Mouse (Mus musculus) kidney, adult 18-20 months (tissue): ENCODE data around the gene Cib1.
A peak's percentile ranks its signal among the peaks of the same experiment; 100 is the strongest.

Experiments
- DNase-seq: peaks from one replicate; pipeline ENCODE4 v3.0.0; 2021

Cib1 gene

DNA sequence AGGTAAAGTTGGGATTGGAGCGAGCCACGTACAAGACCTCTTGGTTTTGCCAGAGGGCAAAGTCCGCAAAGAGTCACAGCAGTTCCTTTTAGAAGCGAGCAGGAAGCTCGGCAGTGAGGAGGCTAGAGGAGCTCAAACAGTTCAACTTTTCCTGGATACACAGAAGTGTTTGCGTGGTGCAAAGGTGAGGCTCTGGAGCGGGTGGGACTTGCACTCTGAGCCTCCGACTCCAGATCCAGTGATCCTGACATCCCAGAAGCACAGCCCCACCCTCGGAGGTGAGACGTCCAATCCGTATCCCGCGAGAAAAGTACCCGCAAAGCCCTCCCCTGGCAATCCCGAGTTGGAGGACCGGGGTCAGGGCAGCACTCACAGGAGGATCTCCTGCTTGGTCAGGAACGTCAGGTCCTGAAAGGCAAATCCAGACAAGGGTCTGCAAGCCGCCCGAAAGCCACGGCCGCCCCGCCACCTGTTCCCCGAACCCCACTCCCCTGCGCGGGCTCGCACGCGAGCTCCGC lies 583 bp downstream of the Cib1 start:
- DNase-seq: peak; percentile 68

DNA sequence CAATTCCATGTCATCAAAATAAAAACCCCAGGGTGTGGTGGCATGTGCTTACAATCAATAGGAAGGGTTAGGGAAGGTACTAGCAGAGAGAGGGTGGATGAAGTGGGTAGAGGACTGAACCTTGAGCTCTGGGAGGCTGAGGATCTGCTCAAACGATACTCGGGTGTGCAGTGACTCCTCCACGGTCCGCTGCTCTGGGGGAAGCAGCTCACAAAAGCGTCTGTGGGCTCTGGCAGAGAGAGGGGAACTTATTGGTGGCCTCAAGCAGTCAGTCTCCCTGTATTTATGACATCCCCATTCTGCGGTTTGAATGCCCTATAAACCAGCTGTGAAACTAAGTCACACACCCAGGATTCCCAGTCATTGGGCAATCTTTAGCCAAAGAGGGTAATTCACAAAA lies 2.4 kb downstream of the Cib1 start:
- no peak for DNase-seq

DNA sequence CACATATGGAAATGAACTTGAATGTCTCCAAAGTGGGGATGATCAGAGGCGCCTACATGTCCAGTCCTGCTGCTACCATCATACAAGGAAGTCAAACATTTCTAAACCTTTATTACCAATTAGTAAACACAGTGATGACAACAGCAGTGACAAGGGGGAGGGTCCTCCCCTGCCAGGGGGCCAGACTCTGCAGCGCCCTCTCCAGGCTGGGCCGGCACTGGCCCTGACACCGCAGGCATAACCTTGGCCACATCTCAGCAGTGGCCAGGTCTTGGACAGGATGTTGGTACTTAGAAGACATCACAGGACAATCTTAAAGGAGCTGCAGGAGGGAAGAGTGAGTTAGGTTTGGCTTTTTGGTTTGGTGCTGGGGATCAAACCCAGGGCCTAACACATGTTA lies 5.5 kb downstream of the Cib1 start:
- no peak for DNase-seq

DNA sequence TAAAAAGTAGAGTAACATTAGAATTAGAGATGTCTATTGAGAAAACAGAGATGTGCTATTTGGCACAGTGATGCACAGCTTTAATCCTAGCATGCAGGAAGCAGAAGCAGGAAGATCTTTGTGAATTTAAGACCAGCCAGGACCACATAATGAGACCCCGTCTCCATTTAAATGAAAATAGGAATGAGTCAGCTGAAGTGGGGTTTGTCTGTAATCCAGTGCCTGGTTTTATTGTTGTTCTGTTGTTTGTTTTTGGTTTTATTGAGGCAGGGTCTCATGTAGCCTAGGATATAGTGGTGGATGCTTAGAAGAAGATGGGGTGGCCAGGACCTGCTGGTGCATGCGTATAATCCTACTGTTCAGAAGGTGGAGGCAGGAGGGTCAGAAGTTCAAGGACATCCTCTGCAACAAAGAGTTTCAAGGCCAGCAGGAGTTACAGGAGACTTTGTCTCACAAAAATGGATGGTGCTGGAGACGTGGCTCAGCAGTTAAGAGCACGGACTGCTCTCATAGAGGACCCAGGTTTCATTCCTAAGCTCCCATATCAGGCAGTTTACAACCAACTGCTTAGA lies 11.3 kb downstream of the Cib1 start:
- no peak for DNase-seq

DNA sequence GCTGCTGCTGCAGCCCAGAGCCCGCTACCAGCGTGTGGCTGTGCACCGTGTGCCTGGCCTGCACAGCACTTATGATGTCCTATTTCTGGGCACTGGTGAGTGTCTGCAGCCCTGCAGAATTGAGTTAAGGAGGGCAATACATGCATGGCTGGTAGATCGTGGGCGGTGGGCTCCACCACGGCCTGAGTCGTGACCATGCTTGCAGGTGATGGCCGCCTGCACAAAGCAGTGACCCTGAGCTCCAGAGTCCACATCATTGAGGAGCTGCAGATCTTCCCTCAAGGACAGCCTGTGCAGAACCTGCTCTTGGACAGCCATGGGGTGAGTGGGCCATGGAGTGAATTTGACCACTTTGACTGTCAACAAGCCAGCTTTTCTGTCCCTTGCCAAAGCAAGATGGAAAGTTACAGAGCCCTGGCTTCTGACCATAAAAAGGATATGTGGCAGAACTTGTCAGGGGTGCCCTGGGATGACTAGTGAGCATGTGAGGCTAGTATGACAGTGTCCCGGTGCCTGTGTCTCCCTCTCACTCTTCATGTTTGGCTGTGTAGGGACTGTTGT lies 12.3 kb downstream of the Cib1 start:
- DNase-seq: no peak

DNA sequence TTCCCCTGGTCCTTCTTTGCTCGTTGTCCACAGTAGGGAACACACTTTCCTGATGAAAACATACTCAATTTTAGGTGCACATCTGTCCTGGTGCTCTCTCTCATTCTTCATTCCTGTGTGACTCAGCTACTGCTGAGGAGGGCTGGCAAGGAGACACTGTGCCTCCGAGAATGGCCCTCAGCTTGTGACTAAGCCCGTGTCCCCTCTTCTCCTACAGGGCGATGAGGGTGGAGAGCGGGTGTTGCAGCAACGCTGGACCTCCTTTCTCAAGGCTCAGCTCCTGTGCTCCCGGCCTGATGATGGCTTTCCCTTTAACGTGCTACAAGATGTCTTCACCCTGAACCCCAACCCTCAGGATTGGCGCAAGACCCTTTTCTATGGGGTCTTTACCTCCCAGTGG lies 13.9 kb downstream of the Cib1 start:
- DNase-seq: no peak

DNA sequence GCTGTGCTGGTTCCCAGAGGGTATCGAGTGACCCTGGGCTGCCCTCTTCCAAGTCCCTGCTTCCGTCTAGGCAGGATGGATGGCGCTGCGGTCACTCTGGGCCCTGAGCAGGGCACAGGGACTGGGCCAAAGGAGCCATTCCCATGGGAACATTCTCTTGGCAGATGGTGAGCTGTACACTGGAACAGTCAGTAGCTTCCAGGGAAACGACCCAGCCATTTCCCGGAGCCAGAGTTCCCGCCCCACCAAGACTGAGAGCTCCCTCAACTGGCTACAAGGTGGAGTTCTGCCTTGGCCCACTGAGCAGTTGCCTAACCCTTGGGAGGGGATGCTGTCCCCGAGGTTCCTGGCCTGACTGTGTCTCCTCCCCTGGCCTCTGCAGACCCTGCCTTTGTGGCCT lies 16.0 kb downstream of the Cib1 start:
- DNase-seq: peak; percentile 43

DNA sequence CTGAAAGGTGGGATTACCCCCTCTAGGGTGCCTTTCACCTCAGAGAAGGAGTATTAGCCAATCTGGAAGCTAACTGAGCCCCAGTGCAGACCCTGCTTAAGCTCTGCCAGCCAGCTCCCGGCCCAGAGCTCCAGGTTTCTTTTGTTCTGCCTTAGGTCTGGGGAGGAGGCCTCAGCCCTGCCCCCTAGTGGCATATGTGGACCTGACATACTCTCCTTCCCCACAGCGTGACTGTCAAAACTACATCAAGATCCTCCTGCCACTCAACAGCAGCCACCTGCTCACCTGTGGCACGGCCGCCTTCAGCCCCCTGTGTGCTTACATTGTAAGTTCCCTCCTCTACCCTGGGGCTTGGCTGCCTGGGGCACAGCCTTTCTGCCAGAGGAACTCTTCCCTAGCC lies 17.2 kb downstream of the Cib1 start:
- DNase-seq: peak; percentile 83

DNA sequence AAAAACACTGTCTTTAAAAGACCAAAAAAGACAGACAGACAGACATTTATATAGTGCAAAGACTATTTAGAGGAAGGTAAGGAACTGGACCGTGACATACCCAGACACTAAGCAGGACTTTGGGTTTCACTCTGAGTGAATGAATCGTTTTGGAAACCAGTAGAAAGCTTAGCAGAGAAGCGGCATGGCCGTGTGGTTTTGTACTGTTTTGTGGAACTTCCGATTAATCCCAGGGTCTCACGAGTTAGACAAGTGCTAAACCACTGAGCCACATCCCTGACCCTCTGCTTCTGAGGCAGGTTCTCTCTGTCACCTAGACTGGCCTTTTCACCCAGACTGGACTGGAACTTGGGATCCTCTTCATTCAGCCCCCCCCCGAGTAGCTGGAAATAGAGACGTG lies 18.2 kb downstream of the Cib1 start:
- no peak for DNase-seq

DNA sequence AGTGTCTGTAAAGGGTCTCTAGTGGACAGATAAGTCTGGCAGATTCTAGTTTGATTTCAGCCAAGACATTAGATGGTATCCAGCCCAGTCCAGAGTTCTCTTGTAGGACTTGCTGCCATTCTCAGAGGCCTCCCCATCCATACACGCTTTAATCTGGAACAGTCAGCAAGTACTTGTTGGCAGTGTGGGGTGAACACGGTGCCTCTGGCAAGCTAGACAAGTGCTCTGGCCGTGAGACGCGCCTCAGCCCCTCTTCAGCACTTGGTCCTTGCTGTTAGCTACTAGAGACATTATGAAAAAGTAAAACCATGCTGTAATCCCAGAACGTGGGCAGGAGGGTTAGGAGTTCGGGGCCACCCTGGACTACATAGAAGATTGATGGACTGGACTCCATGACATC lies 19.0 kb downstream of the Cib1 start:
- no peak for DNase-seq

DNA sequence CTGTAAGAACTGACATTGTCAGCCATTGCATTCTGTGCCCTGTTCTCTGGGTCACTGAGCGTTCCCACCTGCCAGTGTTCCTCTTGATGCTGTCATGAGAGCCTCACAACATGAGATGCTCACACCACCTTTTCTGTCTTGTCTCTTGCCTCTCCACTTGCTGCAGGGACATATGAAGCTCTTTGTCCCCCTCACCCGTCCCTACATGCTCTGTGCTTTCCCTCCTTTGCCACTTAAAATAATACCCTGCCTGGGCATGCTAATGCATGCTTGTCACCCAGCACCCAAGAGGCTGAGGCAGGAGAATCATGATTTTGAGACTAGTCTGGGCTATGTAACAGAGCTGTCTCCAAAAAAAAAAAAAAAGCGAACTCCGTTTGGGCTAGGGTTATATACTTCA lies 21.6 kb downstream of the Cib1 start:
- no peak for DNase-seq

DNA sequence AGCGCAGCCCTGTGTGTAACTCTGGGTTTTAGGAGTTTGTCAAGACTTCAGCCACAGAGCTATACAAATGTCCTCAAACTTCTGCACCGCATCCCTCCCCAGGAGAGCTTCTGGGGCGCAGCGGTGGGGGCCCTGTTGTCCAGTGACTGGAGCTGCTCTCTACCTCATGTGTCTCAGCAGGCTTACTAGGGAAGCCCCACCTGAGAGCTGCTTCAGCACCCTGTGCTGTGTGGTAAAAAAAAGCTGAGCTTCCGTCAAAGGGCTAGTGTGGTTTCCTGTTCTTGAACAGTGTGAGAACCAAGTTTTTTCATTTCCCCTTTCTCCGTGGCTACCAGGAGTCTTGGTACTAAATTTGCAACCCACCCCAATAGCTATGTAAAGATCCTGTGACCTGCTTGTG lies 22.9 kb downstream of the Cib1 start:
- no peak for DNase-seq

DNA sequence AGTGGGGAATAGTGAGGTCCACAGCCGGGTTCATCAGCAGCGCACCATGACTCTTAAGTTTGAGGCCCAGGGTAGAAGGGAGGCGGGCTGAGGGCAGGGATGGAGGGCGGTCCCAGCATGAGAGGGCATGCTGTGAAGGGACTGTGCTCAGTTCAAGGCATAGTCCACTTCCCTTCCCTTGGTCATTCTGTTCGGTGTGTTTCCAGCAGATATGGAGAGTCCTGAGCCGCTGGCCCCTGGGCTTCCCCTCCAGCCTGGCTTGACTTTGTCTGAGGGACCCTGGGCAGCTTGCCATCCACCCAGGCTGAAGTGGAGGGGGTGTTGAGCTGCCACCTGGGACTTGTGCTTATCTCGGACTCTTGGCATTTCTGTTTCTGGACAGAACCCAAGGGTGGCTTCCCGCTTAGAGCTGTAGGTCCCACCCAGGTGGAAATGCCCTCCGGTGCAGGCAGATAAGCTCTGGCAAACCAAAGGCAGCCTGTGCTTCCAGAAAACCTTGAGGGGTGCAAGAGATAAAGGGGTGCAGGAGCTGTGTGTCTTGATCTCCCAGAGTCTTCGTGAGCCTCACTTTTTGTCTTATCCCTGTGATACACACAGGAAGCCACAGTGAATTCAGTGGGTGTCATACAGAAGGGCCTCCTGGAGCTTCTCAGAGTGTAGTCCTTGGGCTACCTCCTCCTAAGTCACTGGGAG lies 23.7 kb downstream of the Cib1 start:
- peak; percentile 58 for DNase-seq

DNA sequence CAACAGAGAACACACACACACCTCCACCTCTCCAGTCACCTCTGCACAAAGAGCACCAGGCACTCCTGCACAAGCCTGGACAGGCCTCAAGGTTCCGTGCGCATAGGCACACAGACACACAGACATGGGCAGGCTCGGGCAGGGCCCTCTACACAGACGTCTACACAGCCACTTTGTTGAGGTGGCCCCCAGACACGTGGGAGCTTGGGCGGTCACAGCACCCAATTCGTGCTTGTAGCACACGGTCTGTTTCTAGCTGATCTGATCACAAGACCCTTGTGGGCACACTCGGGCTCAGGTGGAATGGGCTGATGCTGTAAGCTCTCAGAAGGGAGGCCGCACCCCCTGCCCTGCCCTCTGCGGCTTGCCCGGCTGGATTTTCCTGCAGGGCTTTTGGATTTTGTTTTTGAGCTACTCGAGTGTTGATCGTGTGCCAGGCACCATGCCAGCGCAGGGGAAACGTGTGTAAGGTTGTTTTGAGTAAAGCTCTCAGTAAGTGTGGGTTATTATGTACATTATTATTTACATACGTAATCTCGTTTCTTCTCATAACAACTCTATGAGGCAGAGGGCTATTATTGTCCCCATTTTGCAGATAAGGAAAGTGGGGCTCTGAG lies 24.5 kb downstream of the Cib1 start:
- peak; percentile 60 for DNase-seq

DNA sequence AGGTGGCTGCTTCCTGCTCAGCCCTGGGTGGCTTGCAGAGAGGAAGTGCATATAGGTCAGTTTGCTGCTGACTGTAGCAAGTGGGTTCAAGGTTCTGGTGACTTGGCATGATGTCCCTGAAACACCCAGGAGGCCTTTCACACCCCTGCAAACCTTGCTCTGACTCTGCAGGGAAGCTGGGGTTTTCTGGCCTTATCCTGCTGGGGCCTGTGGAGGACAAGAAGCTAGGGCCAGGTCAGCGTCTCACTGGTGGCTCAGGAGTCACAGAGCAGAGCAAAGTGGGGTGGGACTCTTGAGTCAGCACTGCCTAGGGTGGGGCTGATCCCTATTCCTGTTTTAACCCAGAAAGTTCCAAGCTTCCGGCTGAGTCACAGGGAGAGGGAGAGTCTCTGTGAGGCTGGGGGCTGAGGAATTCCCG lies 25.3 kb downstream of the Cib1 start:
- DNase-seq: peak; percentile 62

DNA sequence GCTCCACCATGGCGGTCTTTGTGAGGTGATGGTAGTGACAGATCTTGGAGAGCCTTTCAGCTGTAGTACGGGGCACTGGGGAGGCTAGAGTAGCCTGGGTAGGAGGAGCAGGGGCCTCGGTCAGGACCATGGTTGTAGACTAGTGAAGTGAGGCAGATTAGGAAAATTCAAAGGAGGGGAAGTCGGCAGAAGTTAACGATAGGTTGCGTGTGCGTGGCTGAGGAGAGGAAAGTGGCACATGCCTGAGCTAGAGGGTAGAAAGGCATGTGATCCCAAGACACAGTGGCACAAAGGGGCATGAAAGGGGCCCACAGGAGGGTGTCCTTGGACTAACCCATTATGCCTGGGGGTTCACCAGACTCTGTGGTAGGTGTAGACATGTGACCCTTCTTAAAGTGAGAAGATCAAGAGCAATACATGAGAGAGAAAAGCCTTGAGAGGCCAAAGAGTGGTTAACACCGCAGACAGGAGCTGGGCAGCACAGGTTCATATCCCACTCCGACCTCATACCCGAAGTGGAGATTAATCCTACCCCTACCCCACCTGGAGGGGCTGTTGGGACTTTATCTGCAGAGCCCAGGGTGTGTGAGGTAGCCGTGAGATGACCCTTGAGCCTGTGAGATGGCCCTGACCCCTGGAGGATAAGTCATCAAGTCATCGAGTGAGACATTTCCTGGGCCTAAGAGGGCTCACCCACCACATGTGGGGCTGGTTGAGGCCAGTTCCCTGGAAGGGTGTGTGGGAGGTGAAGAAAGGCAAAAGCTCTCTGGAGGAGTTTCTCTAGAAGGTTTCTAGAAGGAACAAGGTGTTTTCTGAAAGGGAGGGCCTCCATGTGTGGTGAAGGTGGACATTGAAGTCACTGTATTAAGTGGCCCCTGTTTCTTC lies 26.7 kb downstream of the Cib1 start:
- DNase-seq: no peak

DNA sequence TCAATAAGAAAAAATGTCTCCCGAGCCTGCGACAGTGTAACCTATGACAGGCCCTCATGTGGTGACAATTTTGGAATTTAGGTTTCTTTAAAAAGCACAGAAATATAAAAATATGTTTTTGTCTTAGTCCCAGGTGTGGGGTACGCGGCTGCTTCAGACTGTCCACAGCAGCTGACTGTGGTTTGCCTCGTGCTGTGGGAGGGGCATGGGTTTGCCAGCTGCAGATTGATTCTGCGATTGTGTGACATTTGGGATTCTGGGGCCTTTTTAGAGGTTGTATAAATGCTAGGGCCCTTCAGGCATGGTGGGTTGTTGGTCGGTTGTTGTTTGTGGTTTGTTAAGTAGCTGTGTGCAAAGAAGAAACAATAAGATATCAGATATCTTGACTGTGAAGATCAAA lies 27.7 kb downstream of the Cib1 start:
- DNase-seq: no peak

DNA sequence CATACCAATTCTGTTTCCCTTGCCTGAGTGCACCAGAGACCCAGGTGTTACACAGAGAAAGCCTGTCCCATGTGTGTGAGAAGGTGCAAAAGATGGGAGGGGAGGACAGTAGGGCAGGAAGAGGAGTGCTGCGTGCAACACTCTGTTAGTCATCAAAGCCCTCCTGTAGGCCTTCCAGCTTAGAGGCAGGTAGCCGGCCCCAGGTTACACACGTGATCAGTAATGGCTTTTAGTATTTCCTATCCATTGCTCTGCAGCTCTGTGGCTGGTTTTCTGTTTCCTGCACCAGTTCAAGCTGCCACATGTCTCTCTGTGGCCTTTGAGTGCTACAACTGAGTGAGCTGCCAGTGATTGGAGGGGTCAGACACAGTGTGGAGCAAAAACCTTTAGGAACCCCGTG lies 28.3 kb downstream of the Cib1 start:
- DNase-seq: no peak

DNA sequence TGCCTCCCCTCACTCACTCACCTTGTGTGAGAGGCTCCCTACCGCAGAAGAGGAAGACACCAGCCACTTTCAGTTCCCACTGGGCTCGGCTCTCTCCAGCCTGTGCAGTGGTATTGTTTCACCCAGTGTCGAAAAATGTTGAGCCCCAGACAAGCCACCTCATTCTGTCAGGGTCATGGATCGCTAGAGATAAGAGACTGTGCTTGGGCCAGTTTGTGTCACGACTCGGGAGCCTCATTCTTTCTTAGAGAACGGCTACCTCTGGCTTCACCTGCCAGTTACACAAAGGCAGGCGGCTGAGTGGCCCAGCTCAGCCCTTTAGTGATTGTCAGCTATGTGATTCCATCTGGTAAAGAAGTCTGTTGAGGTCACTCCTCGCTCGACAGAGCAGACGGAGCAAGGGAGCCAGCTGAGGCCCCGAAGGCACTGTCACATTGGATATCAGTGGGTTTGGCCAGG lies 28.9 kb downstream of the Cib1 start:
- no peak for DNase-seq

DNA sequence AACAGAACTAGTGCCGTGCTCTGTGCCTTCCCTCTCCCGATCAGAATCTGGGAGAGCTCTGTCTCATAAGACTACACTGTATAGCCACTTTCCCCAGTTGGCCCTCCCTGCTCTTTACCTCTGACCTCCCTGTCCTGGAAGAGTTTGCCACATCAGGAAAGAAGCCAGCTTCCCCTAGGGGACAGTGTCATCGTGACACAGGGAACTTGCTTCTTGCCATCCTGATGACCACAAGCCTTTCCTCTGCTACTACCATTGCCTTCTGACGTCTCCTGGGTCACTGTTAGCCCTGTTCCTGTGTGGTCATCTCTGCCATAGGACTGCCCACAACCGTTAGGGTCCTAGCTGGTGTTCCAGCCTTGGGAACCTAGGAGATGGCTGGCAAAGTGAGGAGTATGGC lies 29.7 kb downstream of the Cib1 start:
- DNase-seq: no peak

DNA sequence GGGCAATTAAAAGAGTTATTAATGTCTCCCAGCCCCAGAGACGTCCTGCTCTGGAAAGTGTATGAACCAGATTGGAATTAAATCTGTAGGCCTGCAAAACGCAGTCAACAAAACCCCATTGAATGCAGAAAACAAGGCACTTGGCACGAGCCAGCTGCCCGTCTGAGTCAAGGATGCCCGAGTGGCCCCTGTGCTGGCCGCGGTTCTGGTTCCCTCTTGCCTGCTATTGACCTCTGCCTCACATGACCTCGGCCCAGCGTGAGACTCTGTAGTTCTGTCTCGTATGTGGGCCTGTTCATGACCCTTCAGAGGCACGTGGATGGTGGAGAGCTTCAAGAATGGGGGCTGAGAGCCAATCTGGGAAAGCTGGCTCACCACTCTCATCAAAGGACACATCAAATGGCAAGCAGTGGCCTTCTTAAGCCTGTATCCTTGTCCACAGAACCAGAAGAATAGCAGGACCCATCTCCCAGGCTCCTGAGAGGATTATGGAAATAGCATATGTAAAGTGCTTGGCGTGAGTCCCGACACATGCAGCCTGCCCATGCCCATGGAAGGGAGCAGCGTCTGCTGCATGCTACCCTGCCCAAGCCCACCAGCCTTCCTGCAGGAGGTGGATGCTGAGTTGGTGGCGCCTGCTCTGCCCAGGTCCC lies 30.6 kb downstream of the Cib1 start:
- peak; percentile 47 for DNase-seq

DNA sequence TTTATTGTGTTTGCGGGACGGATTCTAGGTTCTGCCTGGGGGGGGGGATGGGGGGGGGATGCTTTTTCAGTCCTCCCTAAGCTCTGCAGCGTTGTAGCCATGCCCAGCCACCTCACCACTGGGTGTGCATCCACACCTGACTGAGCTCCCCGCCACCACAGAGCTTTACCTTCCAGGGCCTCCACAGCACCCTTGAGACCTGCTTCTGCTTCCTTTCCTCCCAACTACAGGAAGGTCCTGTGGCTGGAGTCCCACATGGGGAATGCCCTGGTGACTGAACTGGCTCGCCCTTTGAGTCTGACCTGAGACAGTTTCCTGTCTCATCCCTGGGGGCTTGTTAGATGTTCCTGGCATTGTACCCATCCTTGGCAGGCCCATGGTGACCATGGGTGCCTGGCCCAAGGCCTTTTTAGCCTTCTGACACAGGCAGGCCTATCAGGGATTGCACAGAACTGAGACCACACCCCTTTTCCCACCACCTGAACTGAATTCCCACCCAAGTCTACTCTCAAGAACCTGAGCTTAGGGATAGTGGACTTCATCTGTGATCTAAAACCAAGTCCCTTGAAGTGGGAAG lies 31.6 kb downstream of the Cib1 start:
- no peak for DNase-seq
